Mouse (Mus musculus): ENCODE data around the gene Csrnp3. TPM values are rescaled to one million over a fixed set of nuclear protein-coding genes. Genes with fewer than 3 reads are reported as not detected.

Csrnp3 gene
- polyA plus RNA-seq, 1 experiment from 2014 or later, result not detected

GRCm38 (mm10) chr2:65934099-65934498 is 88.5 kb downstream of the Csrnp3 start:
- H3K4me2 ChIP-seq (ENCODE audit: low read depth, low read length), result no peak overlapping the region
- ATAC-seq, result no peak
- 53% methylated on average over 2 of the region's 2 CpGs for WGBS (ENCODE audit: insufficient replicate concordance)
- no peak overlapping the region for H3K9ac ChIP-seq (replicated peaks)
- H3K4me3 ChIP-seq (ENCODE audit: low read depth, low read length), result no peak overlapping the region
- no peaks in the 10 kb centered on the region for H3K36me3 ChIP-seq (replicated peaks; ENCODE audit: insufficient read depth, low read length)
- no peak overlapping the region for H3K27ac ChIP-seq (ENCODE audit: low read depth)
- no peaks in the 10 kb centered on the region for H3K9me3 ChIP-seq (ENCODE audit: low read length)
- H3K4me1 ChIP-seq (ENCODE audit: insufficient read depth), result no peaks in the 10 kb centered on the region
- H3K27me3 ChIP-seq (ENCODE audit: insufficient read depth, low read length), result no peaks in the 10 kb centered on the region
- DNase-seq, result no peak
- TF ChIP-seq EP300 (IDR thresholded peaks at IDR 0.05; ENCODE audit: low read depth), result no peak
- TF ChIP-seq CTCF (IDR thresholded peaks at IDR 0.05; ENCODE audit: low read depth), result no peak

GRCm38 (mm10) chr2:65938900-65939299 is 93.3 kb downstream of the Csrnp3 start:
- Histone ChIP-seq H3K27ac (ENCODE audit: low read depth) (no peak overlapping the region), H3K36me3 (replicated peaks; ENCODE audit: insufficient read depth, low read length) (no peaks in the 10 kb centered on the region), H3K27me3 (ENCODE audit: insufficient read depth, low read length) (no peaks in the 10 kb centered on the region), H3K4me1 (ENCODE audit: insufficient read depth) (no peaks in the 10 kb centered on the region), H3K9ac (replicated peaks) (no peak overlapping the region), H3K4me2 (ENCODE audit: low read depth, low read length) (no peak overlapping the region), H3K9me3 (ENCODE audit: low read length) (no peaks in the 10 kb centered on the region), H3K4me3 (ENCODE audit: low read depth, low read length) (no peak overlapping the region)
- no peak for DNase-seq
- no peak for TF ChIP-seq CTCF (IDR thresholded peaks at IDR 0.05; ENCODE audit: low read depth)
- no peak for TF ChIP-seq EP300 (IDR thresholded peaks at IDR 0.05; ENCODE audit: low read depth)
- ATAC-seq, result no peak
- 44% methylated on average over 3 of the region's 3 CpGs for WGBS (ENCODE audit: insufficient replicate concordance)

- H3K4me2 ChIP-seq (ENCODE audit: low read depth, low read length), result no peak overlapping the region
- DNase-seq (no peak), ATAC-seq (no peak)
- 69% methylated on average over 5 of the region's 5 CpGs for WGBS (ENCODE audit: insufficient replicate concordance)
- no peaks in the 10 kb centered on the region for H3K36me3 ChIP-seq (replicated peaks; ENCODE audit: insufficient read depth, low read length)
- no peak overlapping the region for H3K27ac ChIP-seq (ENCODE audit: low read depth)
- H3K9me3 ChIP-seq (ENCODE audit: low read length), result no peaks in the 10 kb centered on the region
- no peaks in the 10 kb centered on the region for H3K27me3 ChIP-seq (ENCODE audit: insufficient read depth, low read length)
- no peaks in the 10 kb centered on the region for H3K4me1 ChIP-seq (ENCODE audit: insufficient read depth)
- H3K9ac ChIP-seq (replicated peaks), result no peak overlapping the region
- no peak overlapping the region for H3K4me3 ChIP-seq (ENCODE audit: low read depth, low read length)
- no peak for TF ChIP-seq CTCF (IDR thresholded peaks at IDR 0.05; ENCODE audit: low read depth)
- no peak for TF ChIP-seq EP300 (IDR thresholded peaks at IDR 0.05; ENCODE audit: low read depth)
Observed at GRCm38 (mm10) chr2:65940351-65940750, 94.8 kb downstream of the Csrnp3 start.

GRCm38 (mm10) chr2:65942346-65942745 is 96.8 kb downstream of the Csrnp3 start:
- DNase-seq (no peak), ATAC-seq (no peak)
- Histone ChIP-seq H3K9ac (replicated peaks) (no peak overlapping the region), H3K36me3 (replicated peaks; ENCODE audit: insufficient read depth, low read length) (no peaks in the 10 kb centered on the region), H3K27ac (ENCODE audit: low read depth) (no peak overlapping the region), H3K27me3 (ENCODE audit: insufficient read depth, low read length) (no peaks in the 10 kb centered on the region), H3K4me2 (ENCODE audit: low read depth, low read length) (no peak overlapping the region), H3K4me1 (ENCODE audit: insufficient read depth) (no peaks in the 10 kb centered on the region), H3K4me3 (ENCODE audit: low read depth, low read length) (no peak overlapping the region), H3K9me3 (ENCODE audit: low read length) (no peaks in the 10 kb centered on the region)
- WGBS (ENCODE audit: insufficient replicate concordance), result 74% methylated on average over 4 of the region's 4 CpGs
- TF ChIP-seq CTCF (IDR thresholded peaks at IDR 0.05; ENCODE audit: low read depth), result no peak

GRCm38 (mm10) chr2:65948808-65949207 is 103.2 kb downstream of the Csrnp3 start:
- no peak for TF ChIP-seq CTCF (IDR thresholded peaks at IDR 0.05; ENCODE audit: low read depth)
- TF ChIP-seq EP300 (IDR thresholded peaks at IDR 0.05; ENCODE audit: low read depth), result no peak
- DNase-seq, result no peak
- Histone ChIP-seq H3K36me3 (replicated peaks; ENCODE audit: insufficient read depth, low read length) (no peaks in the 10 kb centered on the region), H3K4me1 (ENCODE audit: insufficient read depth) (no peaks in the 10 kb centered on the region), H3K4me2 (ENCODE audit: low read depth, low read length) (no peak overlapping the region), H3K9ac (replicated peaks) (no peak overlapping the region), H3K27me3 (ENCODE audit: insufficient read depth, low read length) (no peaks in the 10 kb centered on the region), H3K4me3 (ENCODE audit: low read depth, low read length) (no peak overlapping the region), H3K9me3 (ENCODE audit: low read length) (no peaks in the 10 kb centered on the region), H3K27ac (ENCODE audit: low read depth) (no peak overlapping the region)
- WGBS (ENCODE audit: insufficient replicate concordance), result 80% methylated on average over 16 of the region's 16 CpGs
- ATAC-seq, result no peak

- no peak for ATAC-seq
- H3K9me3 ChIP-seq (ENCODE audit: low read length), result no peaks in the 10 kb centered on the region
- no peak overlapping the region for H3K4me3 ChIP-seq (ENCODE audit: low read depth, low read length)
- H3K36me3 ChIP-seq (replicated peaks; ENCODE audit: insufficient read depth, low read length), result no peaks in the 10 kb centered on the region
- H3K9ac ChIP-seq (replicated peaks), result no peak overlapping the region
- no peaks in the 10 kb centered on the region for H3K4me1 ChIP-seq (ENCODE audit: insufficient read depth)
- no peak for DNase-seq
- no peak overlapping the region for H3K27ac ChIP-seq (ENCODE audit: low read depth)
- WGBS (ENCODE audit: insufficient replicate concordance), result 85% methylated on average over 17 of the region's 17 CpGs
- no peaks in the 10 kb centered on the region for H3K27me3 ChIP-seq (ENCODE audit: insufficient read depth, low read length)
- TF ChIP-seq EP300 (IDR thresholded peaks at IDR 0.05; ENCODE audit: low read depth) (no peak), CTCF (IDR thresholded peaks at IDR 0.05; ENCODE audit: low read depth) (no peak)
- H3K4me2 ChIP-seq (ENCODE audit: low read depth, low read length), result no peak overlapping the region
Observed at GRCm38 (mm10) chr2:65953726-65954340, 108.3 kb downstream of the Csrnp3 start.

- Histone ChIP-seq H3K4me1 (ENCODE audit: insufficient read depth) (no peaks in the 10 kb centered on the region), H3K4me2 (ENCODE audit: low read depth, low read length) (no peak overlapping the region), H3K9ac (replicated peaks) (no peak overlapping the region), H3K27me3 (ENCODE audit: insufficient read depth, low read length) (no peaks in the 10 kb centered on the region), H3K36me3 (replicated peaks; ENCODE audit: insufficient read depth, low read length) (no peaks in the 10 kb centered on the region), H3K4me3 (ENCODE audit: low read depth, low read length) (no peak overlapping the region), H3K9me3 (ENCODE audit: low read length) (no peaks in the 10 kb centered on the region), H3K27ac (ENCODE audit: low read depth) (no peak overlapping the region)
- ATAC-seq (no peak), DNase-seq (no peak)
- WGBS (ENCODE audit: insufficient replicate concordance), result 76% methylated on average over 1 of the region's 1 CpGs
- TF ChIP-seq EP300 (IDR thresholded peaks at IDR 0.05; ENCODE audit: low read depth), result no peak
- TF ChIP-seq CTCF (IDR thresholded peaks at IDR 0.05; ENCODE audit: low read depth), result no peak
Observed at GRCm38 (mm10) chr2:65955804-65956203, 110.2 kb downstream of the Csrnp3 start.

Data from liver, postnatal 0 days (tissue).